Mouse (Mus musculus): ENCODE measurements around the gene Tnik. TPM values are rescaled to one million over a fixed set of nuclear protein-coding genes. Genes with fewer than 3 reads are reported as not detected.

The Tnik gene
- polyA plus RNA-seq, 1 experiment: 12.5 TPM

DNA sequence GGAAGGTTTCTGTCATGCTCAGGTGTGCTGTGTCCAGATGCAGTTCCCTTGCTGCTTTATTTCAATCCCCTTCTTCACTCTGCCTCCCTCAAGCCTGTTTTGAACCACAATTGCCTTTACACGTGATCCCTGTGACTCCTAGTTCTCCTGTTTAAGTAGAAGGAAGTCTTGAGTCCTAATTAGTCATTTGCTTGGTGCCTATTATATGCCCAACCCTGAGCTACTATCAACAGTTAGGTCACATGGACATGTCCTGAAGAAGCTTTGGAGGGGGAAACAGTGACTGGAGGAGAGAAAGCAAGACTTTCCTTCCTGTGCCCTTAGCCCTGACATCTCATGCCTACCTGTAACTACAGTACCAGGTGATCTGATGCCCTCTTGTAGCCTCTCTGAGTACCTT lies 210.4 kb downstream of the Tnik start:
- no peak for DNase-seq (ENCODE audit: low spot score)

DNA sequence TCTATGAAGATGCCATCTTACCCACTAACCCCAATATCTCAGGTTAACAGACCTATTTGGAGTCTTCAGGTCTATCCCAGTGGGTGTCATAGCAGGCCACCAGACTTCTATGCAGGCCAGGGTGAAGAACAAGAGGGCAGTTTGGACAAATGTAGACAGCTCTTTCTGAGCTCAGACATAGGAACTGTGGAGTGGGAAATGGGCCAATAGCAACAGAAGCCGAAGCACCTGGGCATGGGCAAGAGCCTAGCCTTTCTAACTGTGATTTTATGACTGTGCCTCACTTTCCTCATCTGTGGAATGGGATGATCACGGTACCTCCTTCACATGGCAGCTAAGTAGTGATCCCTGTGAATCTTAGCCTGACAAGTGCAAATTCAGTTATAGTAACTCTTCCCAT lies 214.4 kb downstream of the Tnik start:
- no peak for DNase-seq (ENCODE audit: low spot score)

DNA sequence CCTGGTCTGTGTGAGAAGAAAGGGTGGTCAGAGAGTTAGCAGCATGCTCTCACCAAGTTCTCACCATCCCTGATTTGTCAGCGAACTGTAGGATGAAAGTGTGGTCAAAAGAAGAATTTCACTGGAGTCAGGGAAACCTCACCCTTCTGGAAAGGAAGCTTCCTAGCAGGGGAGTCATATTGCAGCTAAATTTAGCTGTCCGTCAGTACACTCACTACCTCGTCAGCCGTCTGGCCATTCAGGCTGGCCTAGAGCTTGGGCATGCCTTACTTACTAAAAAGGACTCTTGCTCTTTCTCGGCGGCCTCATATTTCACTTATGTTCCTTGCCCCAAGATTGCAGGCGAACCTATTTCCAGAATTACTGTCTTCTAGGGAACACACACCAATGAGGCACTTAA lies 222.7 kb downstream of the Tnik start:
- no peak for DNase-seq (ENCODE audit: low spot score)

DNA sequence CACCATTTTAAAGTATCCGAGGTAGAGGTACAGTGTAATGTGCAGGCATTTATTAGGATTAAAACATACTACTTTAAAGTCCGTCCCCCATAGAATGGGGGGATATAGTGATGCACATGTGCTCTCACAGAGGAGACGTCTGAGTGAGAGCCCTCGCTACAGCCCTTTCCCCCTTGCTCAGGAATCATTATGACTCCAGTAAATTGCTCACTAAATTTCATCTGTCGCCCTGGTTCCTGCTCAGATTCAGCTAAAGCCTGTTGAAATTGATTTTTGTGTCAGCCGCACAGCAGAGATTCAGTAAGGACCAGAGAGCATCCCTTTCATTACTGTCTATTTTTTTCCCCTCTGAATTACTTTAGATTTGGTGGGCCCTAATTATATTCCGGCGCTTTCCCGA lies 224.4 kb downstream of the Tnik start:
- DNase-seq (ENCODE audit: low spot score): no peak

DNA sequence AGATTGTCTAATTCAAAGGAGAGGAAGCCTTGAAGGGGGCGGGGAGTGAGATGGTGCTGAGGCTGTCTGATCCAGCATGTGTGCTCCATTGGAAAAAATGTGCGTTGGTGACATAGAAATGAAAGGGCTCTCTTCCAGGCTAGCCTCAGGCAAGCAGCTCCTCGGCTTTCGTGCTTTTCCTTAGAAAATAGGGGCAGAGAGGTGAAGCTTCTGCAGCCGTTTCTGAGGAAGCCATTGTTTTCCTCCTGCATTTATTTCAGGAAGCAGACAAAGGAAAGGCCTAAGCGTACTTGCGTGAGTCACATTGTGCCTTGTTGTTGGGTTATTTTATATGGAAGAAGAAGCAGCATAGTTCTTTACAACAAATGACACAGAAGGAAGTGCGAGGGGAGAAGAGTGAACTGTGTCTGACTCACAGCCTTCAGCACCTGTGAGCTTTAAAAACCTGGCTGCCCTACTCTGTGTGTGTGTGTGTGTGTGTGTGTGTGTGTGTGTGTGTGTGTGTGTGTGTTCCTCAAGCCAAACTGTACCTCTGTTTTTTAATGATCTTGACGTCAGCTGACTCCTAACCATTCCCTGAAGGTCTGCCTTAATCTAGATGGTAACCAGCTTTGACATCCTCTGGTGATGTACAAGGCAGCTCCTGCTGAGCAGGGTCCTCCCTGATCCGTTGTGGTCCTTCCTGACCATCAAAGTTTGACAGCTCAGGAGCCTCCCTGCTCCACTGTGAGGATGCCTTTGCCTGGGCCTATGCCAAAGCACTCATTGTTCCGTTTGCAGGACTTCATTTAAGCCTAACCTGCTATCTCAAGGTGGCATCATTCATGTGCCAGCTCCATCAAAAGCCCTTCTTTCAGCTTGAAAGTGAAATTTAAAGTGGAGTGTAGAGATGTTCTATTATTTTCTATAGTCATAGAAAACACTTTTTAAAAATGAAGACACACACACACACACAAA lies 228.3 kb downstream of the Tnik start:
- DNase-seq (ENCODE audit: low spot score): no peak

DNA sequence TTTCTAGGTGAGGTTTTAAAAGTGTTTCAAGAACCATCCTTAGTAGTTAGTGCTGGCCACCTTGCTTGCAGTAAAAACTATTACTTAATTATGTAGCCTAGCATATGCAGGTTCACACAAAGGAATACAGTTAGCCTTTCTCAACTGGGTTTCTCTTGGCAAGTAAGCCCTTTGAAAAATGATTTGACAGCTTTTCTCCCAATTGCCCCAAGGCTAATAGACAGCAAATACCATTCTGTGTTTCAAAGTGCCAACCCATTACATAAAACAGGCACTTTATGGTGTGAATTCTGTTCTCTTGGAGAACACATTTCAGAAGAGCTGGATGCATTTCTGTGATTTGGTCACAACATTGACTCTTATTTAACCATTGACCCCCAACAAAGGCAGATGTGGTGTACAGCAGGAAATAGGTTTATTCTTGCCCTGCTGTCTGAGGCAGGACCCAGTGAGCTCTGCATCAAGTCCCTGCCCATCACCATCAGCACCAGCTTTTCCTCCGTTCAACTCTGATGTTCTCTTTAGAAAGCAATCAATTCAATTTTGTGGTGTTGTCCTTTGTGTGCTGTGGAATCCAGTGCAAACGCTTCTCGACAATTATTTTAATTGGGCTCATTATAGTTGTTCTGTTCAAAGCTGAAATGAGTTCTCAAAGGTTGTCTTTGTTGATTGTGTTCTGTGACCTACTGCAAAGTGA lies 233.9 kb downstream of the Tnik start:
- no peak for DNase-seq (ENCODE audit: low spot score)

DNA sequence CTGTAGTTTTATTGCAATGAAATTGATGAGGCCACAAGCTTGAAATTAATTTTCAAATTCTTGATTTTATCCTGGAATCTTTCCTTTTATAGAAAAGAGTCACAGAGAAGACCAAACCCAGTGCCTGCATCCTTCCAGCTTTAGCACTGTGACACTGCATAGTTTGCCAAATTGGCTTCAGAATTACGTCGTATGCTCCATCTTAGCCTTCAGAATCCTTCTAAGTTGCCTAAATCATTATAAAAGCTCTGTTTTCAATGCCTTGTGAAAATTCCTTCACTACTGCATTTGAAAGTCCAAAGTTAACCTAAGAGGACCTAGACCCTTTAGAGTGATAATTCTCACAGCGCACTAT lies 234.5 kb downstream of the Tnik start:
- no peak for DNase-seq (ENCODE audit: low spot score)

DNA sequence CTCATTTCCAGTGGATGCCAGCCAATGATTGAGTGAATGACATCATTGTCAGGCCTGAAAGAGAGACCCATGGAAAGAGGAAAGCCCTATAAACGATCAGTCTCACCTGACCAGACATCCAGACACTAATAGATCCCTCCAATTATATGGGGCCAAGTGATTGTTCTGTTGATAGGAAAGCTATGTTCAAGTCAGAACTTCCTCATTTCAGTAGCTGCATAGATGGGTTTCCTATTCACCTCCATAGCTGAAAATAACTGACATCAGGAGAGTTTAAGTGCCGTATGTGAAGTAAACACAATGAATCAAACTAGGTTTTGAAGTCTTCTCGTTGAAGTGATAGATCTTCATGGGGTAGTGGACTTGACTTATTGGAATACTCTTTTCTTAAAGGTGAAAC lies 239.7 kb downstream of the Tnik start:
- no peak for DNase-seq (ENCODE audit: low spot score)

DNA sequence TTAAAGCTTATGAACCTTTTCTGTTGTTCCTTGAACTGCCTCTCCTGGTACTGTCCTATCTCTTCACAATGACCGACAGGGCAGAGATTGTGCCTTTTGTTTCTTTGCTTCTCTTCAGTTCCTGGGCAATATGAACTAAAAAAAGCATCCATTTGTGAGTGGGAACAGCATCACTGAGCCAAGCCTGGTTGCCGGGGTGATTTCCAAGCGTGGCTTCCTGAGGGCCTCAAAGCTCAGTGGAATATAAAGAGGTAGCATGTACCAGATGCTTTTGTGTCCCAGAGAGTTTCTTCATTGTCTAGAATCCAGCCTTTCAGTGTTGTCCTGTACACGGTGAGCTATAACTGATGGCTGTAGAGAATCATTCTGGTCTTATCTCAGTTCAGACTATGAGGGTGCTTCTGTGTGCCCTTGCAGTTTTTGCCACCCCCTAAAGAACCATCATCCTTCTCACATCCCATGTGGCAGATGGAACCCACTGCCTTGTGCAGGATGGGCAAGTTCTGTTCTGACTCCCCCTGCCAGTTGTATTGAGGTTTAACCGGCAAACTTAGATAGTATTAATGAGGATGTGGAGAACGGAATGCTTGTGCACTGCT lies 246.4 kb downstream of the Tnik start:
- no peak for DNase-seq (ENCODE audit: low spot score)

DNA sequence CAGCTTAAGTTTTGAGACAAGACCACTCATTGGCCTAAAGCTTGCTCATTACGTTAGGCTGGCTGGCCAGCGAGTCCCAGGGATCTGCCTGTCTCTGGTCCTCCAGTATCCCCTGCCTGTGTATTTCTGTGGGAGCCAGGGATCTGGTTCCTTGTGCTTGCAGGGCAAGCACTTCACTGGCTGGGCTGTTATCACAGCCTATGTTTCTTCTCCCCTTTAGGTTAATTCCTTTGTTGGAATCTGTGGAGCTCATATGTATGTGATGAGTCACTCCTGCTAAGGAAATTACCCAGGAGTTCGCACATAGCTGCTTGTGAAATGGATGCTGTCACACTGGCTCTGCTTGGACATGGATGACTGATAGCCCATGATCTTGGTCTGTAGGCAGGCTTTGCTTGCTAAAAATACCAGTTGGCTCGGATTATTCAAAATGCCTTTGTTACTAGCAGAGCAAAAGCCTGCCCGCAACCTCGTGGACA lies 260.0 kb downstream of the Tnik start:
- DNase-seq (ENCODE audit: low spot score): no peak

DNA sequence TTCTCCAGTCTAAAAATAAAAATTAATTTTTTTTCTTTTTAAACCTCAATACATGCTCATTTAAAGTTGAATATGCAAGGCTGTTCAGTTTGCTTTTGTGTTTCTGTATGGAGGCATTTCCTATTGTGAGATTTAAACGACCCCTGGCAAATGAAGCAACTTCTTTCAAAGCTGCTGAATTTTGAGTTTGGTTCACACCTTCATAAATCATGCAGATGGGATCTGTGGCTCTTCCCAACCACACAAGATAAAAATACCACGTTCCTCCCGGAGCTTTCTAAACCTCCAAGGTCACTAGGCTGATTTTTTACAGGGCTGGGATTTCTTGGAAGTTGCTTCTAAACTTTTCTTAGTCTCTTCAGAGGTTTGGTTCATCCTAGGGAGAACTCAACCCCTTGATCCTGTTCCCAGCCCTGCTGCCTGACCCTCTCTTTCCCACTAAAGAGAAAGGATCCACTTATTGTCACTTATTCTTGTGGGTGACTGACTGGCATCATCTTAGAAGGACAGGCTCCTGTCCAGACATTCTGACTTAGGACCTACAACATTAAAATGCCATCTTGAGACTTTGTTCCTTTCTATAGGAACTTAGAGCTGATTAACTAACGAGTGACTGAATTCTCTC lies 260.6 kb downstream of the Tnik start:
- no peak for DNase-seq (ENCODE audit: low spot score)

DNA sequence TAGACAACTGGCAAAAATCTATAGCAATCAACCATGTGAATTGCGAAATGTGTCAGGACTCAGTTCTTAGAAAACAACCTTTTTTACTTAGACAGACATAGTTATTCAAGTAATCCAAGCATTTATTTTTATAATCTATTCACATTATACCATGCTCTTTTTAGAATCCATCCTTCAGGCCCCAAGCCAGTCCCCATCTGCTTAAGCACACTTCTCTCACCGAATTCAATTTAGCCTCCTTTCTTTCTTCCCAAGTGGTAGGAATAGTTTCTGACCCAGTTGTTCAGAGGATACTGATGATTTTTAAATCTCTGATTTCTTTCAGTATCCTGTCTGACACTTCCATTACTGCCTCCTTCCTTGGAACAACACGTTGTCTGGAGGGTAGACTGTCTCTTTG lies 261.5 kb downstream of the Tnik start:
- no peak for DNase-seq (ENCODE audit: low spot score)

DNA sequence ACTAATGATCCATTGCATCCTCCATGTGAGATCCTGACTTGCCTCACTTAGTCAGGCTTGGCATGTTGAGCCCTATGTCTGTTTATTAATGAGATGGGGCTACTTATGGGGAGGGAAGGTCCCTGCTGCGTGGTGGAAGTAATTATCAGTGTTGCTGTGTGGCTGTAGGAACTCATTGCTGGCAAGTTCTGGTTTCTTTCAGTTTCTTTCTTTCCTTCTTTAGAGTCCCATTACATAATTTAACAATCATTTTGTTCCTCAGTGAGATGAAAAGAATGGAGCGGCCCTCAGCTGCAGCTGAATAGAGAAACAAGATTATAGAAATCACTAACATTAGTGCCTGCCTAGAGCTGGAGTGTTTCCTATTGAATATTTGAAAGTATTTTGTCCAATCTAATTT lies 263.7 kb downstream of the Tnik start:
- no peak for DNase-seq (ENCODE audit: low spot score)

DNA sequence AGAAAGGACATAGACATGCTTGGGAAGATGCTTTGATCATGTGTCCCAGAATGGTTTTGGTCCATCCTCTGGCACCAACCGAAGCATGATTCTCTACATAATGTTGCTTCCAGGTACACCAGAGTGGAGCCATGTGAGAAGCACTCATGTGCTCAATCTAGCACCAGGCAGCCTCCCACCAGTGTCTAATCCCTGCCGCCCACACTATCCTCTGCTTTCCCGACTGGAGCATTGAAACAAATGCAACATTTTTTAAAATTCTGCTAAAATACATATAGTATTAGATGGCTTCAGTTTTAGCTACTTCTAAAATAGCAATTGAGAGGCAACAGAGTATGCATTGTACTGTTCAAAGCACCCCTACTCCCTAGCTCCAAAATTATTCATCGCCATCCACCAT lies 264.2 kb downstream of the Tnik start:
- DNase-seq (ENCODE audit: low spot score): no peak

DNA sequence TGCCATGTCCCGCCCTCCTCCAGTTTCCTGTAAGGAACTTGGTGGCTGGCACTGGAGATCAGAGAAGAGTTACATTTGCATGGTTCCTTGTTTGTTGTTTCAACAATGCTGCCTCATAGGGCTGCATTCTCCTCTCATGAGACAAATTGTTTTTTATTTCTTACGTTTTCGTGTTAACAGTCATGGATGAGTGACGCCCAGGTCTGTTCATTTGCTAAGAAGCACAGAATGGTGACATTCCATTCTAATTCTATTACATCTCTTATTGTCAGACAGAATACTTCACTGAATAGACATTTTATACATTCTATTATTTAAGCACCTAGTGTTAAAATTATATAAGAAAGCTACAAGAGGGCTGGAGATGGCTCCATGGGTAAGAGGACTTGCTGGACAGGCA lies 266.5 kb downstream of the Tnik start:
- no peak for DNase-seq (ENCODE audit: low spot score)

DNA sequence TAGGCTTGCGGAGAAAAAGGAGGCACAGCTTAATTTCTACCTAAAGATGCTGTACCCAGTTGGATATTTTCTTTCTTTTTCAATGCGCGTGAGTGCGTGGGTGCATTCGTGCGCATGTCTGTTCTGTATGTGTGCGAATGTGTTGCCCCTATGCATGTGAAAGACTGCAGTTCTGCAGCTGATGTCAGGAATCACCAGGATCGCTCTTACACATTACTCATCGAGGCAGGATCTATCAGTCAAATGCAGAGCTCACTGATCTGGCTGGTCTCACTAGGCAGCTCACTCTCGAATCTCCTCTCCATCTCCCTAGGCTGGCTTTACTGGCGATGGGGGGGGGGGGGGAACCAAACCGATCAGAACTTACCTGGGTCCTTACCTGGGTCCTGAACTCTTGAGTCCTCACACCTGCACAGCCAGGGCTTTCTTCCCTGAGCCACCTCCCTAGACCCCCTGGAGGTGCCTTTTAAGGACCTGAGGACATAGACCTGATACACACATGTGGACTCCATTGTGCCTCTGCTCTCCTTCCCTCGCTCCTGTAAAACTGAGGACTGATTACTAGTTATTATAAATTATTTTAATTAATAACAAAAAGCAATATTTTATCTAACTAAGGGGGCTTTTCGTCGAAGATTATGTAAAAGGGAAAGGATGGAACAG lies 268.4 kb downstream of the Tnik start:
- DNase-seq (ENCODE audit: low spot score): no peak

DNA sequence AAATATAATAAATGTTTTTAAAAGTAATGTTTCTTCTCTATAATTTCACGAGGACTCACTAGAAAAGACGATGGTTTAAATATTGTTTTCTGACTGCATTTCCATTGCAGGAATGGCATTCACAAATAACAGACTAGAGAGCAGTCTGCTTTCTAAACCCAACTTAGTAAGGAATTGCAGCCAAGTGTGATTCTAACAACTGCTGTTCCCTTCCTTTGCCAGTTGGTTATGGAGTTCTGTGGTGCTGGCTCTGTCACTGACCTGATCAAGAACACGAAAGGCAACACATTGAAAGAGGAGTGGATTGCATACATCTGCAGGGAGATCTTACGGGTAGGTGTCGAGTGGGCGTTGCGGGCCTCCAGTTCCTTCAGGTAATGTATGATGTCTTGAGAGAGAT lies 269.7 kb downstream of the Tnik start:
- DNase-seq (ENCODE audit: low spot score): no peak

DNA sequence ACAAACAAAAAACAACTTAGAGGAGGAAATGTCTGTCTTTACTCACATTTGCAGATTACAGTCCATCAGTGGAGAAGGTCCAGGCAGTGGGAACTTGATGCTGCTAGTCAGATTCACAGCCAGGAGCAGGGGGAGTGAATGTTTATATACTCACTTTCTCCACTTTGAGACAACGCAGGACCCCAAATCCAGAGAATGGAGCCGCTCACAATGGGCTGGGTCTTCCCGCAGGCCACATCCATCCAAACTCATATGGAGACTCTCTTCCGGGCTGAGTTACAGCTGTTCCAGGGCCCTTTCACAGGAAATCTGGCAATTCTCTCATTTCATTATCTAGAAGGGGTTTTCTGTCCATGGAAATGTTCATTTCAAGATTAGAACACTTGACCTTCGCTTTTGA lies 277.1 kb downstream of the Tnik start:
- DNase-seq (ENCODE audit: low spot score): no peak

DNA sequence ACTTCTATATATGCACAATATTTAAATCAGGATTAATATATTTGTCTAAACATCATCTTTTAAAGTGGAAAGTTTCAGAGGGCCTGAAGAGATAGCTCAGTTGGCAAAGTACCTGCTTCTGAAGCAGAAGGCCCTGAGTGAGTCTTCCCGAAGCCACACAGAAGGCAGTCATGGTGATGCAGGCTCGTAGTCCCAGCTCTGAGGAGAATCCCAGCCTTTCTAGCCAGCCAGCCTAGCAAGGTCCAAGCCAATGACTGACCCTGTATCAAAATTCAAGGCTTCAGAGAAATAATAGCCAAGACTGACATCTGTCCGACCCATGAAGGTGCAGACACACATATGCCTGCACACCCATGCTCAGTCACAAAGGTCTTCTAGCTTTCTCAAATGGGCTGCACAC lies 279.9 kb downstream of the Tnik start:
- DNase-seq (ENCODE audit: low spot score): no peak

DNA sequence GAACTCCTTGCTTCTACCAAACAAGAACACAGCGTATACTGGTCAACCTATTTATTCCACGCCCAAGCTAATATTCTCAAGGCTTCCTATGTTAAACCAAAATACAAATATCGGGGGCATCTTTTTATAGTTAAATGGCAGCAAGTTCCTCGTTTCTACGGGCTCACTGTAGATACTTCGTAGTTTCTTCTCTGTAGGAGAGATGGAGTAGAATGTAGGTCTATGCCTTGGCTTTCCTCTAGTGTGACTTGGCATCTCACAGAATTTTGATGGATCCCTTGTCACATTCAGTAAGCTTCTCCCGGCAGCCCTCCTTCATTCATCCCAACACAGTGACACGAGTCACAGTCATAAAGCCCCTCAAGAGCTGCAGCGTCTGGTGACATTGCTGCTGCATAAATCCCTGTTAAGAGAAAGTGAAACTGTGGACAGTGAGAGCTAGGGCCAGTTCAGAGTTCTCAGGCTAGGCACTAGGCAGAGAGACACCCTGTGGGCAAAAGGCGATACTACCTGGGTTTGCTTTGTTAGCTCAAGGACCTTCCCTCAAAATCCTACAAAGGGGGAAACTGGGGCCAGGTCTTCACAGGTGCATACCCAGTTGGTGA lies 280.5 kb downstream of the Tnik start:
- no peak for DNase-seq (ENCODE audit: low spot score)

DNA sequence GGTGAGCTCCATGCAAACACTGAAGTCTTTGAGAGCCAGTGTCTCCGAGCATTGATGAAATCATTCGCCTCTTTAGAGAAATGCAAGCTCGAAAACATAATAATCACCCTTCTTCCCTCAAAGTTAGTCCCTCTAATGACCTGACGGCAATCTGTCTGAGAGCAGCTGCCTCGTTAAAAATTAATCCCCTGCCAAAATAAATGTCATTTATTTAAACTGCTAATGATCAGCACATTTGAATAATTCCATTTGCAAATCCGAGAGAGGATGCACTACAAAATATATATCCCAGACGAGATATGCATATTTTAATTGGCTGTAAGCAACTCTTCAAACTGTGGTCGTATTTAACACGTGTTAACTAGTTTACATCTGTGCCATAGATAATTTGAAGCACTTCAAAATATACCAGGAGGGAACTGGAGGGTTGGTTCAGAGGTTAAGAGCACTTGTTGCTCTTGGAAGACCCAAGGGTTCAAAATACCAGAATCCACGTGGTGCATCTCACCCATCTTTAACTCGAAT lies 281.4 kb downstream of the Tnik start:
- no peak for DNase-seq (ENCODE audit: low spot score)
